Mouse (Mus musculus): ENCODE results near the gene Atp5b.
"Not testable (repeated sequence)": the region's sequence is repeated elsewhere in the genome, so short reads cannot be mapped to it uniquely, and the experiment has no call there.

The Atp5b gene

DNA sequence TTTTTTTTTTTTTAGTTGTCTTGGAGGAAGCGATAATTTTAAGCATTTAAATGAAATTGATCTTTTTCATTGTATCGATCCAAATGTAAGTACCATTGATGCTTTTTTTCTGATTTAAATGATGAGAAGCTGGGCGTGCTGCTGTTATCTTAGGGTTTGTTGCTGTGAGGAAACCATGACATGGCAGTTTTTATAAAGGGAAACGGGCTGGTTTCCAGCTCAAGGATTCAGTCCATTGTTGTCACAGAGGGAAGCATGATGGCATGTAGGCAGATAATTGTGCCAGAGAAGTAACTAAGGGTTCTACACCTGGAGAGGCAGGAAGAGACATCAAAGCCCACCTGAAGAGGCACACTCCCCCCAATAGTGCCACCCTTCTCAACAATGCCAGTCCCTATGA lies 13.9 kb upstream of the Atp5b start:
- DNase-seq (ENCODE audit: low spot score) = no peak

DNA sequence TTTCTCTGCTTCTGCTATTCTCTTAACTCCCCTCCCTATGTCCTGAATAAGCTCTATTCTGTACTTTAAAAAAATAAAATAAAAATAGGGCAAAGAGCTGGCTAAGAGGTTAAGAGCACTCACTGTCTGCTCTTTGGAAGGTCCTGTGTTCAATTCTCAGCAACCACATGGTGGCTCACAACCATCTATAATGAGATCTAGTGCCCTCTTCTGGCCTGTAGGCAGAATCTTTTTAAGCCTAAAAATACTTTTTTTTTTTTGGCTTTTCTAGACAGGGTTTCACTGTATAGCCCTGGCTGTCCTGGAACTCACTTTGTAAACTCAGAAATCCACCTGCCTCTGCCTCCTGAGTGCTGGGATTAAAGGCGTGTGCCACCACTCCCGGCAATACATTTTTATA lies 12.6 kb upstream of the Atp5b start:
- not testable (repeated sequence) for DNase-seq (ENCODE audit: low spot score)

DNA sequence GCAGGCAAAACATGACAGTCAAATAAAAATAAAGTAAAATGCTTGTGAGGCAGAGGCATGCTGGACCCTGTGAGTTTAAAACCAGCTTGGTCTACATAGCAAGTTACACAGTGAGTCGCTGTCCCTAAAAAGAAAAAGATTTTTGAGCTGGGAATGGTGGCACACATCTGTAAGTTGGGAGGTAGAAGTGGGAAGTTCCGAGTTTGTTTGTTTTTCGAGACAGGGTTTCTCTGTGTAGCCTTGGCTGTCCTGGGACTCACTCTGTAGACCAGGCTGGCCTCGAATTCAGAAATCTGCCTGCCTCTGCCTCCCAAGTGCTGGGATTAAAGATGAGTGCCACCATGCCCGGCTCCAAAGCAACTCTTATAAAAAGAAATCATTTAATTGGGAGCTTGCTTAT lies 4.8 kb upstream of the Atp5b start:
- DNase-seq (ENCODE audit: low spot score) = not testable (repeated sequence)

DNA sequence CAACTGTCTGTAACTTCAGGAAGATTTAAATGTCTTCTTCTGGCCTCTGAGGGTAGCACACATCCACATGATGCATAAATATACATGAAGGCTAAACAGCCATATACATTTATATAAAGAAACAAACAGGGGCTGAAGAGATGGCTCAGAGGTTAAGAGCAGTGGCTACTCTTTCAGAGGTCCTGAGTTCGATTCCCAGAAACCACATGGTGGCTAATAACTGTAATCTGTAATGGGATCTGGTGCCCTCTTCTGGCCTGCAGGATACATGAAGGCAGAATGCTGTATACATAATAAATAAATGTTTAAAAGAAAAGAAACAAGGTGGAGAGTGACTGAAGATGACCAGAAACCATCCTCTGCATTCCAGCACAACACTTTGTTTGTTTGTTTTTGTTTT lies 2.6 kb upstream of the Atp5b start:
- peak; percentile 56 for DNase-seq (ENCODE audit: low spot score)

DNA sequence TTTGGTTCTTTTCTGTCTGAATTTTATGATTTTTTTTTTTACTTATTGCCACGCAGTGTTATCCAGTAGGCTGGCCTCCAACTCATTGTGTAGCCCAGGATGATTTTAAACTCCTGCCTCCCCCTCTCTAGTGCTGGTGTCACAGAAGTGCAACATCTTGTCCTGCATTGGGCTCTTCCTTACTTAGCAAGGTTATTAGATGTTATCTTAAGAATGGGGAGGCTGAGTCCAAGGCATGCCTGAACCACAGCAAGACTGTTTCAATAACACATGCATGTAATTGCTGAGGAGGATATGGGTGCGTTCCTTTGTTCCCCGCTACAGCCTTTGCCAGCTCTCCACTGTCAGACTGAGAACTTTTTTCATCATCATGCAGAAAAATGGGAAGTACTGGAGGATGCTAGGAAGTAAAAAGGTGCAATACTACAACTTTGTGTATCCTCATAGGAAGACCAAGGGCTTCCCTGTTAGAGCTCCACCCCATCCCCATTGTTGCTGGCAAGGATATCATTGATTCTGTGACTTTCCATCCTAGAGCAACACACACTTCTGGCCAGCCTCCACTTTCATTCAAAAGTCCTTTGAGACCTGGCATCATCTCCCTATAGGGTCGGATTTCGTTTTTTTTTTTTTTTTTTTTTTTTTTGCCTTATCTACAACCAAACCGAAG lies 1.1 kb upstream of the Atp5b start:
- DNase-seq (ENCODE audit: low spot score) = peak; percentile 45

DNA sequence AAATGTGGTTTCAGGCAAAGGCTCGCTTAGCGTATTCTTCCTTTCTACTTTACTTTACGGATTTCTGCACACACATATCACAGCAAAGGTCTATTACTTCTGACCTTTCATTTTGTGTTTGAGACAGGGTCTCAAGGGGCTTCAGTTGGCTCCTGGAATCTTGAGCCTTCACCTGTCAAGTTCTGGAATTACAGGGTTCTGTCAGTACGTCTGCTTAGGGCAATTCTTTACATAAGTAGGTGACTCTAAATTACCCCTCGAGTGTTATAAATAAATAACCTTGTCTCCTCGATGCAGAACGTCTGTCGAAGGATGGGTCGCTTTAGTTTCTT lies 630 bp upstream of the Atp5b start:
- no peak for DNase-seq (ENCODE audit: low spot score)

DNA sequence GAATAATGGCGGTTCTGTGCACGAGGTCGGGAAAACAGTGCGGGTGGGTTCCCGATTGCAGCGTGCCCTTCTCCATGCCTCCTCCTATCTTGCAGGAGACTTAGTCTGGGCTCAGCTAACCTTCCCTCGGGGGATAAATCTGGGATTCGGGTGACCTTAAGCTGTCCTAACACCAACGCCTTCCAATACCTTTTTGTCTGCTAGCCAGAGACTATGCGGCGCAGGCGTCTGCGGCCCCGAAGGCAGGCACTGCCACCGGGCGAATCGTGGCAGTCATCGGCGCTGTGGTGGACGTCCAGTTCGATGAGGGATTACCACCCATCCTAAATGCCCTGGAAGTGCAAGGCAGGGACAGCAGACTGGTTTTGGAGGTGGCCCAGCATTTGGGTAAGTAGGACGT lies 615 bp downstream of the Atp5b start:
- DNase-seq (ENCODE audit: low spot score) = peak; percentile 21

DNA sequence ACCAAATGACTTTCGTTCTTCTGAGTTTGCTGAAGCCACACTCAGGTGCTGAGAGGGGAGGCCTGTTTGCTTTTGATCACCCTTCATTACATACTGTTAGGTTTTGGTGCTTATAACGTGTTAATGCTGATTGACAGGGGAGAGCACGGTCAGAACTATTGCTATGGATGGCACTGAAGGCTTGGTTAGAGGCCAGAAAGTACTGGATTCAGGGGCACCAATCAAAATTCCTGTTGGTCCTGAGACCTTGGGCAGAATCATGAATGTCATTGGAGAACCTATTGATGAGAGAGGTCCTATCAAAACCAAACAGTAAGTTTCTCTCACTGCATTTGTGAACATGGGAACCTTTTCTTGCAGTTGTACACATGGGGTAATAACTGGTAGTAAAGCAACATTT lies 1.1 kb downstream of the Atp5b start:
- DNase-seq (ENCODE audit: low spot score) = peak; percentile 42

DNA sequence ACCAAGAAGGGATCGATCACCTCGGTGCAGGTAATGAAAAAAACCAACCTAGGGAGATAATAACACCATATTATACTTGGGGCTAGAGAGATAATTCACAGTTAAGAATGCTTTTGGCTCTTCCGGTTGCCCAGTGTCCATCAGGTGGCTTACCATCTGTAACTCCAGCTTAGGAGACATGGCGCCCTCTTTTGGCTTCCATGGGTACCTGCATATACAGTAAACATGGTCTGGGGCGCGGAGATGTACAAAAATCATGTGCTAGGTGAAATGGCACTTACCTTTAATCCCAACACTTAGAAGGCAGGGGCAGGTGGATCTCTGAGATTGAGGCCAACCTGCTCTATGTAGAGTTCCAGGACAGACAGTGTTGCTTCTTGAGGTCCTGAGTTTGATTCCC lies 3.3 kb downstream of the Atp5b start:
- peak; percentile 43 for DNase-seq (ENCODE audit: low spot score)

DNA sequence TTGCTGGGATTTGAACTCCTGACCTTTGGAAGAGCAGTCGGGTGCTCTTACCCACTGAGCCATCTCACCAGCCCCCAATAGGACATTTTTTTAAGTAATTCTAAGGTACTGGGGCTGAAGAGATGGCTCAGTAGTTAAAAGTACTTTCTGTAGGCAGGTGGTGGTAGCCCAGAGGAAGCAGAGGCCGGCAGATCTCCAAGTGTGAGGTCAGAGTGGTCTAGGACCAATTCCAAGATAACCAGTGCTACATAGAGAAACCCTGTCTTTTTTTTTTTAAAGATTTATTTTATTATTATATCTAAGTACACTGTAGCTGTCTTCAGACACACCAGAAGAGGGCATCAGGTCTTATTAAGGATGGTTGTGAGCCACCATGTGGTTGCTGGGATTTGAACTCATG lies 4.1 kb downstream of the Atp5b start:
- not testable (repeated sequence) for DNase-seq (ENCODE audit: low spot score)

DNA sequence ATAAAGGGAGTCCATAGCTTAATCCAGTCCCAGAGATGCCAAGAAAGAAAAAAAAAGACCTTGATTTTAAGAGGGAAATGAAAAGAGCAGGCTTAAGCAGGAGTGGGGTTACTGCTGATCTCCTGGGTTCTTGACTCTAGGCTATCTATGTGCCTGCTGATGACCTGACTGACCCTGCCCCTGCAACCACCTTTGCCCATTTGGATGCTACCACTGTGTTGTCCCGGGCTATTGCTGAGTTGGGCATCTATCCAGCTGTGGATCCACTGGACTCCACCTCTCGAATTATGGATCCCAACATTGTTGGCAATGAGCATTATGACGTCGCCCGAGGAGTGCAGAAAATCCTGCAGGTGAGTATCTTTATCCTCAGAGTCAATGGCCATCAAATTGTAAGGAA lies 5.1 kb downstream of the Atp5b start:
- no peak for DNase-seq (ENCODE audit: low spot score)

DNA sequence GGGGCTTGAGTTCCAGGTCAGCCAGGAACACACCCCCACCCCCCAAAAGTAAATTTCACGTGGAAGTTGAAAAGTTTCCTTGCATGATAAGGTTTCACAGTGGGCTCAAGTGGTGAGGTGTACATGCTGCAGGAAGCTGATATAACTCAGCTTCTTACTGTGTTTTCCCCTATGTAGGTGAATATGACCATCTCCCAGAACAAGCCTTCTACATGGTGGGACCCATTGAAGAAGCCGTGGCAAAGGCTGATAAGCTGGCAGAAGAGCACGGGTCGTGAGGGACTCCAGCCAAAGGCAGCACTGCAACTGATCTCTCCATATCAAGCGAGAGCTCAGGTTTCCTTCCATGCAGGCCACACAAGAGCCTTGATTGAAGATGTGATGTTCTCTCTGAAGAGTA lies 6.8 kb downstream of the Atp5b start:
- no peak for DNase-seq (ENCODE audit: low spot score)

DNA sequence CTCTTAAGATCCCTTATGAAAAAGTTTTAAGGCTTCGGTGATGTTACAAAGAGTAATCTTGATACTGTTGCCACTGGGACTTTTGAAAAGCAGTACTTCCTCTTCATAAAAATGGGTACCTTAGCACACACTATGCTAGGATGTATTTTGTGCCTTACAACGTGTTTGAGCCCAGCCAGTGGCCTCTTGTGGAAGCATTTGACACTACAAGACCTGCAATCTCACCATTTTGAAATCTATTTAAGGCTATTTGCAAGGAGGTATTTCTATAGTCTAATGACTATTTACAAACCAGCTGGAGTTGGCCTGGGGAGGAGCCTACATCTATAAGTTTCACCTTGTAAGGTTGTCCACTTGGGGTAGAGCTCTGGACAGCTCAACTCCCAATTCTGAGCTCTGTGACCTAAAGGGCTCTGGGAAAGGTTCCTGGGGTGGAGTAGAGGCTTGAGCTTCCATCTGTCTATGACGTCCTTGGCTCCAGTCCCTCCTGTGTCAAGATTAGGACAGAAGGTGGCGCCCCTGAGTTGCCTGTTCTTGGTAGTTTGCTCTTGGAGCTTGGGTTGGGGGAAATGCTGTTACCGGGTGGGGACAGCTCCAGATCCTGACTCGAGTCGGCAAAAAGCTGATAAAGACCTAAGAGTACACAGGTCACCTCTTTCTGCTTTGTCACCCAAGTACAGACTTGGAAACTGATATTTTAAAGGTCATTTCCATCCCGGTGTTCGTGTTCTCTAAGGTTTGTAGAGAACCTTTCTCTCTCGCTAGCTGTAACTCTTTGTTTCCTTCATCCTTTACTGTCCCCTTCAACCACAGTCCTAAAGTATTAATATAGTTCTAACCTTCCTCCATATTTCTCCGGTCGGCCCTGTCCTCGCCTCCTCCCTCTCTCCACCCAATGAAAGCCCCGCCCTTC lies 7.8 kb downstream of the Atp5b start:
- DNase-seq (ENCODE audit: low spot score) = peak; percentile 98

DNA sequence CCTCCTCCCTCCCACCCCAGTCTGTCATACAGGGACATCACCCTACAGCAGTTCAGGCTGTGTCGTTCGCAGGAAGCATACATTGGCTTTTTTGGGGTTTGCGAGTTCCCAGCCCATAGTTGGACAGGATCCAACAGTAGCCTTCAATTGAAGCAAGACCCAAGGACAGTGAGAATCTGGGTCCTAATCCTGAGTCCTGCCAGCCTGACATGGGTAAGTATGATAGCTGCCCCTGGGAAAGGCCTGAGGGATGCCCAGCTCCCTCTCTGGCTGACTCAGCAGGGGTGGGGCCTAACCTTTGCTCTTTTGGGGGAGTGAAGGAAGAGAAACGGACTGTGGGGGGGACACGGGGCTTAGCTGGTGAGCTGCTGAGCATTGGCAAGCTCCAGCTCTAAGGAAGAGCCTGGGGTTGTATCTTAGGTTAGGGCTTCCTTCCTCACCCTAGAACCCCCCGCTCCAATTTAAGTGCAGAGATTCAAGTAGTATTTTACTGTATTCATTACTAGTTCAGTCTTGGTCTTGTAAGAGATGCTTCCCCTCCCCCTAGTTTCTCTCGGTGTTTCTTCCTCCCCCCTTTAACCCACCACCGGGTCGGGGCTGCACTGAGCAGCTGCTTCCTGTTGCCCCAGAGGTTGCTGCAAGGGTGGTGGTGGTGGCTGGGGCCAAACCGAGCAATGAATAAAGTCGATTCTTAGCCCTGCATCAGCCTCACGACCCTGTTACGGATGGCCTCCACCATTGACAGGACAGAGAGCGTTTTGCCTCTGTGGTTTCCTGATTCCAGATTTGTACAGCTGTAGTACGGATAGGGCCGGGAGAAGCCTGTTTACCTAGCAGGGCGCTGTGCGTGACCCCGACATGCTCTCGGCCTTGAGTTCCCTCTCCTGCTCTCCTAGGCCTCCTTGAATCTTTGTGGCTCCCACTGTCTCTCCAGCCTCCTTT lies 8.8 kb downstream of the Atp5b start, which contains the start of gene Baz2a:
Gene Baz2a, plus strand, starts transcription at position 14 of the 942 bp plus-strand sequence.
- peak; percentile 92 for DNase-seq (ENCODE audit: low spot score)

DNA sequence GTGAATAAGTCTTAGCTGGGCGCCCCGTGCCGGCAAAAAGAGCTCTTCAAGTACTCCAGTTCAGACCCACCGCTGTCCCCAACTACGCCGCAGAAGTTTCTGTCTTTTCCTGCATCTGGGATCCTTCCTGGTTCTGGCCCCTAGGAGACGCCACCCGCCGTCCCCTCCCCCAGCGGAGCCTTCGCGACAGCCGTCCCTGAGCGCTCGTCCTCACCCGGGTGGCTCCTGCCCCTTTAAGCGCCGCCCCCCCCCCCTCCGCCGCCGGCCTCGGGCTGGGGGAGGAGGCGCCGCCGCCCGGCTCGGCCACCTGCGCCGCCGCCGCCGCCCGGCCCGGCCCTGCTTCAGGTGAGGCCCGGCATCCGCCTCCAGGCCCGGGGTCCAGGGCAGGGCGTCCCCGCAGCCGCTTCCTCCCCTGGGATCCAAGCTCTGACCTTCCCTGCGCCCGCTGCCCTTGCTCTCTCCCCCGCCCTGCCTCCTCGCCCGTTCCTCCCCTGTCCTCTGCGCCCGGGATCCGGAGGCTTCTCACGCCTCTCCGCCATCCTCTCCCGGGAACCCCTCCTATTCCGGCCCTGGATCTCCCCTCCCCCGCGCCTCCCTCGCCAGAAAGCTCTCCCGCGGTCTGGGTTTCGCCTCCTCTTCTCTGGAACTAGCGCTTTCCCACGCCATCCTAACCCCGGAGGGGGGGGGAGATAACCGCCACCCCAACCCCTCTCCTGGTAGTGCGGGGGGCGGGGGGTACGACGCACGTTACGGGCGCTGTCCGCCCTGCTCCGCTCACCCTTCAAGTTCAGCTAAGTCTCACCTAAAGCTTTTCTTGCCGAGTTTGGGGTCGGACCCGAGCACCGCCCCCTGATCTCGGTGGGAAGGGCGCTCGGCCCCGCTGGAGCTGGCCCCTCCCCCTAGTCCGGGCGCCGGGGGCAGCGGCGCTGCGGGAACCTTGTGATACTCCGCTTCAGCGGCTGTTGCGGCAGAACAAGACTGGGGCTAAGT lies 9.7 kb downstream of the Atp5b start:
- peak; percentile 82 for DNase-seq (ENCODE audit: low spot score)

DNA sequence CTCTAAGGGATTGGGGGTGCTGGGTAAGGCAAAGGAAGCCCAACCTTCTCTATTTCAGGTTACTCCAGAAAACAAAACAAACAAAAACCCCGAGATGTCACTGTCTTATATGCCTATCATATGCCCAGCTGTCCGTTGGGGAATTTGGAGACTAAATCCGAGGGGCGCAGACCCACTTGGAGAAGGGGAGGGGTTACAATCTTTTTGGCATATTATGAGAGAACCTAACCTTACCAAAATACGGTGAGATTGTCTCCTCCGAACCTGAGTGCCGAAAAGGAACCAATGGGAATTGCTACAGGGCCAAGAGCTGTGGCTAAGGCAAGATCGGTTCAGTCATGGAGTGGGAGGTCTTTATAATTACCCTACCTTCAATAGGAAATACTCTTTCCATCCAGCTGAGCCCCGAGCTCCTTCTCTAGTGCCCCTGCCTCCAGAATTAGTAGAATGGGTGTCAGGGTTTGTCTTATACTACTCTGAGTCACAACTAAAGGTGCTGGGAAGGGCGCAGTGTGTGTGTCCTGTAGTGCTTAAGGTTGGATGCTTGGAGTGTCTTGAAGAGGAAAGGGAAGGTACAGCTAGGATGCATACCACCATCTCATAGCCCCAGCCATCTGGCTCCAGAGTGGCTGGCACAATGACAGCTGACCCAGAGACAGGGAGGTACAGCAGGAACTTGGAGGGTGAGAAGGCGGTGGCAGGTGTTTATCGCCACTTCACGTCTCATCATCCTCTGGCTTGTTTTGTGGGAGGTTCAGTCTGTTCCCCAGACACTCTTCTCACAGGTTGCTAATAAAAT lies 10.6 kb downstream of the Atp5b start:
- DNase-seq (ENCODE audit: low spot score) = peak; percentile 38

DNA sequence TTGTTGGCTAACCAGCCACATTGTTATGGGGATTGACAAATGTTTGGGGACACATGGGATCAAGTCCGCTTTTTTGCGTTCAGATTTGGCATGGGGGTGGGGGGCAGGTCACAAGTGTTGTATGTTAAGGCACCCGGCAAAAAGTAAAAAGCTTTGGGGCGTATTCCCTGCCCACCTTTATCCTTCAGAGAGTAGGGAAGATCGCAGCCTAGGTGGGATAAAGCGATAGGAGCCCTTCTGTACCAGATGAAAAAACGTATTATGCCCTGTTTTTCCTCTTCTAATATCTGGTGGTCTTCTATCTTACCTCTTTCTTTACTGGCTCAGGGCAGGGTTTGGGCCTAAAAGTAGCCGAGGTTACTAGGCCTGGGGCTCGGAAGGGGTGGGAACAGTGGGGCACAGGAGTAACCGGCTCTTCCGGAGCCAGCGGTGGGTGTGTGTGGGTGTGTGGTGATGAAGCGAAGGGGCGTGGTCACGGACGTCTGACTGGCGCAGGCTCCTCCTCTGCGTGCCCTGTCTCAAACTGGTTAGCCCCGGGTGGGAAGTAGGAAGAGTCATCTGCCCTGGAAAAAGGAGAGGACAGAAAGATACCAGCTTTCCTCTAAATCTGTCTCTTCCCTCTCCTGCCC lies 11.4 kb downstream of the Atp5b start:
- DNase-seq (ENCODE audit: low spot score) = peak; percentile 87

DNA sequence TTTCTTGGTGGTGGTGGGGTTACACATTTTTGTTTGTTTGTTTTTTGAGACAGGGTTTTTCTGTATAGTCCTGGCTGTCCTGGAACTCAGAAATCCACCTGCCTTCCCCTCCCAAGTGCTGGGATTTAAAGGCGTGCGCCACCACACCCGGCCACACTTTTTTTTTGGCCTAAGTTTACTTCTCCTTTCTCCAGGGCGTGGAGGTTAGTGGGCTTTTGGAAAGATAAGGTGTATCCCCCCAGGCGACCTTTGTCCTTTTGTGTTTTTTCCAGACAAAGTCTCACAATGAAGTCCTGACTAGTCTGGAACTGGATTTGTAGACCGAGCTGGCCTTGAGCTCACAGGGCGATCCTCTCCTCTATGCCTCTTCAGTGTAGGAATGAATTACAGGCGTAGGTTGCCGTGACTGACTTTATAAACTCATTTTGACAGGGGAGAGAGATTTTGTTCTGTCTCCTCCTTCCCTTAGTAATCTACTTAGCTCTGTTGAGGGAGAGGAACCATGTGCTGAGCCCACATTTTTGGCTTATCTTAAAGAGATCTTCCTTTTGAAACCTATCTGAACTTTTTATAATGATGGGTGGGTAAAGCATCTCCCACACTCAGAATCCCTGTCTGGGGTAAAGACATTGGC lies 12.0 kb downstream of the Atp5b start:
- DNase-seq (ENCODE audit: low spot score) = no peak

DNA sequence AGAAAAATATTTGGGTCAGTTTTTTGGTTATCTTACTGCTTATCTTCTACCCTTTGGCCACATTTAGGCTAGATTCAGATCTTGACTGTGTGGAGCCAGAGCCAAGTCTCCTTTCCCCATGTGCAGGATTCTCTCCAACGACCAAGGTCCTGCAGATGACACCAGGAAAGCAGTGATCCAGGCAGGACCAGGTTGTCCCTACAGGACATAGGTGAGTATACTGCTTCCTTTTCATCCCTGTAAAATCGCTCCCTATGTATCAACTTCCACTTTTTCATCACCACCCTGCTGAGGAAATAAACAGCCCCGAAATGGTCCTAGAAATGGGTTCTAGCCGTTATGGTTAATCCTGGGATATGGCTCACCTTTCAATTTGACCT lies 13.2 kb downstream of the Atp5b start:
- no peak for DNase-seq (ENCODE audit: low spot score)

Measured in adipocyte (in vitro differentiated cells).